Mouse (Mus musculus) activated CD4-positive, CD25-positive, alpha-beta regulatory T cell, adult 4 months (primary cell): Measurements from ENCODE around the gene Map2k3. TPM values are rescaled to one million over a fixed set of nuclear protein-coding genes. Genes with fewer than 3 reads are reported as not detected.

Experiments used
- ATAC-seq: one replicate; pipeline ENCODE4 v1.8.0; 2017
- polyA plus RNA-seq, 2 experiments: library from polyadenylated mRNA; unstranded; fragments of 100-300 nt; shearing (Covaris generic); gene quantifications; one replicate each; pipeline ENCODE4 v1.2.1; 2017

Map2k3 gene
- polyA plus RNA-seq, 2 experiments from 2014 or later = 58.3 to 66.8 TPM

DNA sequence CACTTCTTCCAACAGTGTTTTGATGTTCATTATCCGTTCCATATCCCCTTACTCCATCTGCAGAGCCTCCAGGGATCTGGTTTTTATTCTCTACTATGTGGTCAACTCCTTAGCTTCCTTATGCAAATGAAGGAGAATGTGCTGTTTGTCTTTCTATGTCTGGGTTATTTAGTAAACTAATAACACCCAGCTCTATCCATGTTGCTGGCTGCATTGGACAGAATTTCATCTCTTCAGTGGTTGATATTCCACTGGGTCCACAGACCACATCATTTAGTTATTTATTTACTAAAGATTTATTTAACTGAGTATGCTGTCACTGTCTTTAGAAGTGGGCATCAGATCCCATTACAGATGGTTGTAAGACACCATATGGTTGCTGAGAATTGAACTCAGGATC is 29.3 kb downstream of the Map2k3 start:
- ATAC-seq = no peak

DNA sequence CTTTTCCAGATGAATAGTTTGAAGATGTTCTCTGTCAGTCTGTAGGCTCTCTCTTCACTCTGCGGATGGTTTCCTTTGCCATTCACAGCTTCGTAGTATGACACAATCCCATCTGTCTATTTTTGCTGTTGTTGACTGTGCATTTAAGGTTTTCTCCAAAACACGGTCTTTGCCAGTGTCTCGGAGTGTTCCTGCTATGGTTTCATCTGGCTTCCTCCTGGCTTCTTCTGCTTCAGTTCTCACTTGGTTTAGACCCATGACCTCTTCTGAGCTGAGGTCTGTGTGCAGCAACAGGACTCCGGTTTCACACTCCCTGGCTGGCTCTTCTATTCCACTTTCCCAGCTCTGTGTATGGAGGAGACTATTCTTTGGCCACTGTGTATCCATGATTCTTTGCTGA is 30.9 kb downstream of the Map2k3 start:
- no peak for ATAC-seq

- no peak for ATAC-seq
These were observed 35.1 kb downstream of the Map2k3 start for GRCm38 (mm10) chr11:60966974-60967373.

GRCm38 (mm10) chr11:60975097-60975496 is 43.3 kb downstream of the Map2k3 start:
- ATAC-seq = no peak

GRCm38 (mm10) chr11:60976234-60976633 is 44.4 kb downstream of the Map2k3 start:
- no peak for ATAC-seq

- no peak for ATAC-seq
These were observed 44.9 kb downstream of the Map2k3 start for GRCm38 (mm10) chr11:60976742-60977141.

DNA sequence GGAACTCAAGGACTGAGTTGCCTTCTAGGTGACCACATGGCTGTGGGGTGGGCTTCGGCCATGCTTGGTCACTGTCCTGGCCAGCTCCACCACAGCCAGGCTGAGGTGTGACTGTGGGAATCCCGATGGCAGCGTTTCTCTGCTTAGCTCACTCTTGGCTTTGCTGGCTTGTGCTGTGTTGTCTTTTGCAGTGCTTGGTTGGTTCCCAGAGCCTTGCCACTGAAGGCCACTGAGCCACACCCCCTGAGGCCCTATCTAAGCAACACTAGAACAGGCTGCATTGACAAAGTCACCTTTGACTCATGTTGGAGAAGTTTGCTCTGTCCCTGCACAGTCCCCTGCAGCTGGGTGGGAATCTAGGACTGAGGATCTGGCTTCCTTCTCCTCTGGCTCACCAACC is 45.3 kb downstream of the Map2k3 start:
- no peak for ATAC-seq

- no peak for ATAC-seq
These were observed 46.8 kb downstream of the Map2k3 start for GRCm38 (mm10) chr11:60978658-60979057.

DNA sequence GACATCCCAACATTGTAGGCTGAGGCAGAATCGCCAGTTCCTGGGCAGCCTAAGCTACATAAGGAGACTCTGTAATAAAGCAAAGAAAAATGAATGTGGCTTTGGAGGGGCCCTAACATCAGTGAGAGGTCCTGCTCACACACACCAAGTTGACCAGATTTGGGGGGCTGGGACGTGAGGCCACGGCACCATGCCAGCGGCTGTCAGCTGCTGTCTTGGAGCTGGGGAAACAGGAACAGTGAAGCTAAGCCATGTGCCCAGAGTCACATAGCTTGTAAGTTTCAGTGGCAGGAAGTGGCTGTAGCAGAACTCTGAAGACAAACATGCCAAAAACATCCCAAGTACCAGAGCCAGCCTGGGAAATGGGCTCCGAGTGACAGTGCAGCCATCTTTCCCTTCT is 48.0 kb downstream of the Map2k3 start:
- no peak for ATAC-seq

DNA sequence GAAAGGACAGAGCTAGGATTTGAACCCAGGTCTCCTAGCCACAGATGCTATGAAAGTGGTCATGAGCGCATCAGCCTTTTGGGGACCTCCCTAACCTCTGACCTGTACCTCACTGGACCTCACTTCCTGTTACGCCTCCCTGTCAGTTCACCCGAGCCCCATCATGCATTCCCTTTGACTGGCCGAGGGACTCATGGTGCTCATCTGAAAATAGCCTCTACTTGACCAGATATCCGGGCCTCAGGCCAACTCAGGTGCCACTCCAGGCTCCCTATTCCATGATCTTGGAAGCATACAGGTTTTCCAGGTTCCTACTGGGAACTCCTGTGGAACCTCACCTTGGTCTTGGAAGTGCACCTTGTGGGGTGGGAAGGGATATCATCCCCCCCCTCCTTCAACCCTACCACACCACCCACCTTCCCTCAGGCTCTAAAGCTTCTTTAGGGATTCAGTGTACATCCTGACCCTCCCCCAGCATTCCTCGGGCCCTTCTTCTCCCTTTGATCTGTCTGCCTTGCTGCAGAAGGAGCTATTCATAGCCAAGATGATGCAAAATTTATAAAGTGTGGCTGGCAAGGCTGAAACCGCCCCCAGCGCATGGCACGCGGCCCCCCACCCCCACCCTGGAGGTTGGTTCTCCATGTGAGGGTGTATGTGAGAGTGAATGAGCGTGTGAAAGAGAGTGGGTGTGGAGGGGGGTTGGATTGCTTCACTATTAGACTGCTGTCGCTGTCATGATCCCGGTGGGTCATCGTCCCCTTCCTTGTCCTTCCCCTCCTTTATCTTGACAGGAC is 50.1 kb downstream of the Map2k3 start:
- no peak for ATAC-seq

GRCm38 (mm10) chr11:60984912-60985558 is 53.2 kb downstream of the Map2k3 start:
- ATAC-seq = no peak

DNA sequence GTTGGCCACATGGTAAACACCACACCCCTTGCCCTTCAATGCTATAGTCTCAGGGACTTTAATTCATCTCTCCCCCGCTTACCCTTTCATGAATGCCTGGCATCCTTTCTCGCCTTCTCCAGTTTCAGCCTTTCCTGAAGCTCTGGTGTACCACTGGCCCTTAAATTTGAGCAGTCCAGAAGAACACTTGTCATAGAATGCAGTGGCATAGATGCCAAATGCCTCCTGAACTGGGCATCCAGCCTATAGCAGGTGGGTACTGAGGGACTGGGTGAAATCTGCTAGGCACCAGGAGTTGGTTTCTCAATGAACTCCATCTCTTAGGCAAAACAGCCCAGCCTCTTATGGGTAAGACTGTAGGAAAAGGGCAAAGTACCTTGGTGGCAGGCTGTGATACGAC is 58.6 kb downstream of the Map2k3 start:
- ATAC-seq = no peak

Other genes starting within 250 kb of the Map2k3 start
- 10 to 100 TPM in 1 of 2 experiments, 1 to 10 TPM in 1; 6.2 to 10.4 TPM for gene Llgl1, start 232.3 kb upstream of the Map2k3 start, polyA plus RNA-seq
- gene Flii, start 204.8 kb upstream of the Map2k3 start, polyA plus RNA-seq = 10 to 100 TPM; 65.2 to 84.7 TPM
- gene Mief2, start 203.6 kb upstream of the Map2k3 start, polyA plus RNA-seq = 10 to 100 TPM in 1 of 2 experiments, 1 to 10 TPM in 1; 9.9 to 12.0 TPM
- gene Top3a, start 154.7 kb upstream of the Map2k3 start, polyA plus RNA-seq = 10 to 100 TPM in 1 of 2 experiments, 1 to 10 TPM in 1; 9.8 to 10.6 TPM
- 1 to 10 TPM; 4.5 to 6.2 TPM for gene Smcr8, start 154.5 kb upstream of the Map2k3 start, polyA plus RNA-seq
- gene Shmt1, start 120.3 kb upstream of the Map2k3 start, polyA plus RNA-seq = 10 to 100 TPM; 13.1 to 19.7 TPM
- 10 to 100 TPM; 18.7 to 19.1 TPM for gene Dhrs7b, start 101.4 kb upstream of the Map2k3 start, polyA plus RNA-seq
- gene Tmem11, start 52.8 kb upstream of the Map2k3 start, polyA plus RNA-seq = 10 to 100 TPM; 27.9 to 28.2 TPM
- 1 to 10 TPM; 5.7 to 6.8 TPM for gene Natd1, start 17.3 kb upstream of the Map2k3 start, polyA plus RNA-seq
- gene Kcnj12, start 90.5 kb downstream of the Map2k3 start, polyA plus RNA-seq = not detected
- 10 to 100 TPM; 59.6 to 72.1 TPM for gene Tnfrsf13b, start 194.7 kb downstream of the Map2k3 start, polyA plus RNA-seq
- gene Usp22, start 243.0 kb downstream of the Map2k3 start, polyA plus RNA-seq = 10 to 100 TPM; 11.4 to 12.5 TPM